26 mouse cellular contexts compared by ENCODE assay signal in the genomic region with DNA sequence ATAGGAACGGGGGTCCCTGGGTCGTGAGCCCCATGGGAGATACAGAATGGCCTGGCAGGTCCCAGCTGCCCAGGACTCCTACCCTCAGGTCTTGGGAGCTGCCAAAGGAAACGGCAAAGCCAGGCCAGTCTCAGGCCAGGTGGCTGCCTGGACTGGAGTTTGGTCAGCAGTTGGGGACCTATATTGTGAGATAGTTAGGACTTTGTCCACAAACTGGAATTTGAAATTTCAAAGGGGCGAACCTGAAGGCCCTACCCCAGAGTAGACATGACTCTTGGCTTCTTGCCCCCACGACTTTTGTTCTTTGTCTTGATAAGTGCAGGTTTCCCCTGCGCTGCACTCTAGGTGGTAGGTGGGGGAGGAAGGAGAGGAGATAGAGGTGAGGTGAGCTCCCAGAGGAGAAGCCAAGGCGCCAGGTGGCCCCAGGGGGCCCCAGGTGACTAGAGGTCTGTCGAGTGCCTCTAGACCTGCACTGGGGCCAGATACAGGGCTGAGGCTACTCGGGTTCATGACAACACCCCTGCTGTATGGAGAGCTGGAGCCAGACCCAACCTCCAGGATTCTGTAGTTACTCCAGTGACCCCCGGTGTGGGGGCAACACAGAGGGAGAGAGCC. TPM values are rescaled to one million over a fixed set of nuclear protein-coding genes. Genes with fewer than 3 reads are reported as not detected.
DNase-seq lines count a peak whose midpoint lies in the region; ATAC-seq and TF ChIP-seq lines count a peak whose summit lies in the region.
"Had no signal": no experiment of that assay in that cellular context is flagged by ENCODE, and none has a peak within 500 bp of the region (broad histone marks: within the 10 kb centered on the region; RNA-seq: fewer than 3 reads in every experiment).

No protein-coding gene starts in this region.

- no peak for TF ChIP-seq EP300 in stomach, postnatal 0 days (optimal IDR thresholded peaks at IDR 0.05)

- H3K4me2 ChIP-seq in stomach, embryonic 15.5 days: no peak overlapping the region
- no peak overlapping the region for H3K4me2 ChIP-seq in stomach, postnatal 0 days (replicated peaks; ENCODE audit: low read depth)
- peak overlapping the region; percentile 38 for H3K4me2 ChIP-seq in liver, embryonic 15.5 days
- no peak overlapping the region for H3K4me2 ChIP-seq in midbrain, embryonic 16.5 days (ENCODE audit: low read length)
- H3K4me2 ChIP-seq: embryonic facial prominence, embryonic 13.5 days; neural tube, embryonic 13.5 days had no signal

- no peaks in the 10 kb centered on the region for H3K9me3 ChIP-seq in stomach, embryonic 15.5 days
- H3K9me3 ChIP-seq in stomach, postnatal 0 days (ENCODE audit: control insufficient read depth, low read length): no peaks in the 10 kb centered on the region
- H3K9me3 ChIP-seq in liver, embryonic 15.5 days (replicated peaks): no peaks in the 10 kb centered on the region
- H3K9me3 ChIP-seq in midbrain, embryonic 16.5 days (replicated peaks; ENCODE audit: control insufficient read depth, low read length, poor library complexity, severe bottlenecking): no peaks in the 10 kb centered on the region
- H3K9me3 ChIP-seq: embryonic facial prominence, embryonic 13.5 days; midbrain, embryonic 10.5 days; neural tube, embryonic 13.5 days had no signal

- H3K27ac ChIP-seq in stomach, embryonic 15.5 days: peak overlapping the region; percentile 18; the same call in 1 of the 2 replicates
- no peak overlapping the region for H3K27ac ChIP-seq in stomach, postnatal 0 days (replicated peaks)
- H3K27ac ChIP-seq in liver, embryonic 15.5 days (replicated peaks): peak overlapping the region; percentile 78
- no peak overlapping the region for H3K27ac ChIP-seq in midbrain, embryonic 16.5 days (ENCODE audit: low read length)
- H3K27ac ChIP-seq: embryonic facial prominence, embryonic 13.5 days; hindbrain, postnatal 0 days; midbrain, embryonic 10.5 days; neural tube, embryonic 13.5 days had no signal

- H3K36me3 ChIP-seq in stomach, embryonic 15.5 days: no peaks in the 10 kb centered on the region
- H3K36me3 ChIP-seq in stomach, postnatal 0 days (ENCODE audit: control insufficient read depth, insufficient read depth, low read length): no peaks in the 10 kb centered on the region
- no peaks in the 10 kb centered on the region for H3K36me3 ChIP-seq in liver, embryonic 15.5 days (replicated peaks)
- no peaks in the 10 kb centered on the region for H3K36me3 ChIP-seq in midbrain, embryonic 16.5 days (ENCODE audit: control insufficient read depth, insufficient read depth, low read length)
- H3K36me3 ChIP-seq: embryonic facial prominence, embryonic 13.5 days; midbrain, embryonic 10.5 days; neural tube, embryonic 13.5 days had no signal

- 64% methylated on average over 10 of the region's 10 CpGs for WGBS in stomach, embryonic 15.5 days
- 65% methylated on average over 10 of the region's 10 CpGs for WGBS in stomach, postnatal 0 days
- 52% methylated on average over 10 of the region's 10 CpGs for WGBS in liver, embryonic 15.5 days (ENCODE audit: insufficient replicate concordance)
- WGBS in midbrain, embryonic 16.5 days: 82% methylated on average over 9 of the region's 10 CpGs

- DNase-seq in stomach, postnatal 0 days (ENCODE audit: low spot score): no peak
- peak; percentile 78 for DNase-seq in kidney, postnatal 14 days
- no peak for DNase-seq in left cerebral cortex, postnatal 4 days
- DNase-seq in cerebellum, adult 11 months: no peak
- DNase-seq: adrenal gland, postnatal 10 days; cerebellum, adult 18-20 months; forebrain, postnatal 0 days; heart, postnatal 4 days; lung, adult 18-20 months; lung, postnatal 36 days; thymus, postnatal 25 days had no signal

- H3K4me3 ChIP-seq in stomach, embryonic 15.5 days (replicated peaks): no peak overlapping the region
- no peak overlapping the region for H3K4me3 ChIP-seq in stomach, postnatal 0 days (ENCODE audit: low read depth, low read length)
- 0 out of 2 replicates have a peak overlapping the region, but pooled peaks have one; percentile 11 for H3K4me3 ChIP-seq in liver, embryonic 15.5 days (replicated peaks)
- no peak overlapping the region for H3K4me3 ChIP-seq in midbrain, embryonic 16.5 days (ENCODE audit: low read depth, low read length)
- H3K4me3 ChIP-seq: embryonic facial prominence, embryonic 13.5 days; midbrain, embryonic 10.5 days; neural tube, embryonic 13.5 days had no signal

- intact Hi-C loops in left cerebral cortex, postnatal 4 days (cut with DNase I): no loop called here

- no peaks in the 10 kb centered on the region for H3K27me3 ChIP-seq in stomach, embryonic 15.5 days (replicated peaks)
- no peaks in the 10 kb centered on the region for H3K27me3 ChIP-seq in stomach, postnatal 0 days (ENCODE audit: control insufficient read depth, insufficient read depth, low read length)
- H3K27me3 ChIP-seq in liver, embryonic 15.5 days: no peaks in the 10 kb centered on the region
- no peaks in the 10 kb centered on the region for H3K27me3 ChIP-seq in midbrain, embryonic 16.5 days (ENCODE audit: control insufficient read depth, insufficient read depth, low read depth, low read length)
- H3K27me3 ChIP-seq: embryonic facial prominence, embryonic 13.5 days; neural tube, embryonic 13.5 days had no signal

- no peak for ATAC-seq in stomach, embryonic 15.5 days (ENCODE audit: insufficient read depth, low FRiP score, low read depth)
- no peak for ATAC-seq in stomach, postnatal 0 days (ENCODE audit: low FRiP score, low TSS enrichment)
- no peak for ATAC-seq in liver, embryonic 15.5 days (ENCODE audit: insufficient read depth)
- no peak for ATAC-seq in midbrain, embryonic 16.5 days
- ATAC-seq: forebrain, postnatal 0 days; hindbrain, postnatal 0 days had no signal

- no peak for TF ChIP-seq CTCF in stomach, postnatal 0 days (IDR thresholded peaks at IDR 0.05; ENCODE audit: low read depth)

- H3K4me1 ChIP-seq in stomach, embryonic 15.5 days: no peaks in the 10 kb centered on the region
- no peaks in the 10 kb centered on the region for H3K4me1 ChIP-seq in stomach, postnatal 0 days (replicated peaks; ENCODE audit: control insufficient read depth, insufficient read depth)
- peaks cover 34% of the 10 kb centered on the region for H3K4me1 ChIP-seq in liver, embryonic 15.5 days (replicated peaks)
- H3K4me1 ChIP-seq in midbrain, embryonic 16.5 days (ENCODE audit: control insufficient read depth, insufficient read depth, low read length): no peaks in the 10 kb centered on the region
- H3K4me1 ChIP-seq: embryonic facial prominence, embryonic 13.5 days; neural tube, embryonic 13.5 days had no signal

- no peak overlapping the region for H3K9ac ChIP-seq in stomach, embryonic 15.5 days
- no peak overlapping the region for H3K9ac ChIP-seq in stomach, postnatal 0 days (ENCODE audit: low read length)
- no peak overlapping the region for H3K9ac ChIP-seq in liver, embryonic 15.5 days
- H3K9ac ChIP-seq in midbrain, embryonic 16.5 days (ENCODE audit: low read depth, low read length): no peak overlapping the region
- H3K9ac ChIP-seq: embryonic facial prominence, embryonic 13.5 days; forebrain, postnatal 0 days; neural tube, embryonic 13.5 days had no signal

RNA-seq across cellular contexts. Expression of a gene that starts 35.1 kb away (rescaled TPM):
- 33.6 and 43.6 TPM in 2 replicates for polyA plus RNA-seq in stomach, embryonic 15.5 days (2015; fragmentation: Nextera tagmentation; extraction: Ambion mirVana)
- polyA plus RNA-seq in stomach, postnatal 0 days (2015; fragmentation: Nextera tagmentation; extraction: Ambion mirVana): 24.2 and 27.7 TPM in 2 replicates
- 17.0 and 19.0 TPM in 2 replicates for polyA plus RNA-seq in liver, embryonic 15.5 days (2015; fragmentation: Nextera tagmentation; extraction: Ambion mirVana)
- total RNA-seq in left cerebral cortex, postnatal 4 days (2021): not detected
- polyA plus RNA-seq in midbrain, embryonic 16.5 days (2015; fragmentation: Nextera tagmentation; extraction: Ambion mirVana): not detected in 2 replicates
- total RNA-seq: forebrain, postnatal 0 days; heart, postnatal 4 days; layer of hippocampus, adult 8-10 months; left cerebral cortex, postnatal 10 days had no signal
- polyA plus RNA-seq: embryonic facial prominence, embryonic 13.5 days; forebrain, postnatal 0 days; heart, embryonic 14.5 days; hindbrain, postnatal 0 days; neural tube, embryonic 13.5 days had no signal

RNA-seq across cellular contexts. Expression of a gene that starts 49.6 kb away (rescaled TPM):
- 0.19 TPM in 1 of 2 replicates, not detected in the other for polyA plus RNA-seq in stomach, embryonic 15.5 days (2015; fragmentation: Nextera tagmentation; extraction: Ambion mirVana)
- polyA plus RNA-seq in stomach, postnatal 0 days (2015; fragmentation: Nextera tagmentation; extraction: Ambion mirVana): 0.23 and 0.40 TPM in 2 replicates
- polyA plus RNA-seq in liver, embryonic 15.5 days (2015; fragmentation: Nextera tagmentation; extraction: Ambion mirVana): not detected in 2 replicates
- total RNA-seq in left cerebral cortex, postnatal 4 days (2021): under 1 TPM in 1 of 2 experiments, not detected in 1; 0.36 TPM
- 0.39 TPM in 1 of 2 replicates, not detected in the other for polyA plus RNA-seq in midbrain, embryonic 16.5 days (2015; fragmentation: Nextera tagmentation; extraction: Ambion mirVana)
- total RNA-seq: adrenal gland, postnatal 10 days; gastrocnemius, adult 18-20 months; granulocyte monocyte progenitor cell, adult 5-6 weeks; heart, postnatal 4 days; layer of hippocampus, adult 8-10 months had no signal
- polyA plus RNA-seq: brain, embryonic 14.5 days; embryonic facial prominence, embryonic 13.5 days; heart, embryonic 14.5 days; midbrain, embryonic 10.5 days; neural tube, embryonic 13.5 days; spleen, adult 2 months; testis, adult 2 months had no signal

Comparison
In these comparisons a context has a peak if more than half of its experiments do, and no peak if none do; other contexts are left out.
1. H3K27ac ChIP-seq: peak in stomach, embryonic 15.5 days (single experiment) and liver, embryonic 15.5 days (single experiment); none in stomach, postnatal 0 days (single experiment) and midbrain, embryonic 16.5 days (single experiment).
2. RNA of a gene that starts 35.1 kb away (polyA plus RNA-seq): 33.6 to 43.6 TPM in stomach, embryonic 15.5 days, 24.2 to 27.7 TPM in stomach, postnatal 0 days and 17.0 to 19.0 TPM in liver, embryonic 15.5 days; not detected in midbrain, embryonic 16.5 days; every median in the first group is over 10 times any median in the second.